31 mouse cellular contexts compared by ENCODE assay signal in genomic region chr17:73377778-73378484, GRCm38 (mm10). TPM values are rescaled to one million over a fixed set of nuclear protein-coding genes. Genes with fewer than 3 reads are reported as not detected.
DNase-seq lines count a peak whose midpoint lies in the region; ATAC-seq lines count a peak whose summit lies in the region.
"Had no signal": no experiment of that assay in that cellular context is flagged by ENCODE, and none has a peak within 500 bp of the region (broad histone marks: within the 10 kb centered on the region; RNA-seq: fewer than 3 reads in every experiment).

No protein-coding gene starts in this region.

- peak; percentile 41 to 52 for DNase-seq in urinary bladder, postnatal 36 days (ENCODE audit: low spot score in 2 of 2)
- DNase-seq in urinary bladder, postnatal 10 days (ENCODE audit: low spot score), result no peak
- peak; percentile 35 for DNase-seq in adrenal gland, postnatal 10 days
- DNase-seq in cerebellum, postnatal 14 days, result no peak
- no peak for DNase-seq in layer of hippocampus, adult 9-10 months (ENCODE audit: low spot score)
- no peak for DNase-seq in heart, postnatal 25 days (ENCODE audit: low spot score)
- DNase-seq: B cell, adult 2 months; cerebellum, adult 2 months; gastrocnemius, postnatal 14 days; heart, adult 11 months; heart, postnatal 36 days; kidney, postnatal 4 days; layer of hippocampus, adult 9-11 months; lung, embryonic 14.5 days; lung, postnatal 36 days; thymus, adult 2 months; thymus, postnatal 4 days had no signal

- ATAC-seq in intestine, embryonic 16.5 days, result peak; percentile 96
- ATAC-seq: forebrain, embryonic 16.5 days; inflammation-experienced regulatory T-cells, adult 6 months; midbrain, embryonic 13.5 days had no signal

- H3K9ac ChIP-seq in intestine, embryonic 16.5 days (ENCODE audit: low read depth, low read length), result no peak overlapping the region
- H3K9ac ChIP-seq: embryonic facial prominence, embryonic 15.5 days; hindbrain, embryonic 13.5 days; limb, embryonic 15.5 days; liver, embryonic 14.5 days; lung, embryonic 14.5 days; midbrain, embryonic 13.5 days; stomach, embryonic 15.5 days had no signal

- no peaks in the 10 kb centered on the region for H3K27me3 ChIP-seq in intestine, embryonic 16.5 days (replicated peaks; ENCODE audit: control insufficient read depth, insufficient read depth, low read length)
- H3K27me3 ChIP-seq: CH12.LX; embryonic facial prominence, embryonic 15.5 days; limb, embryonic 15.5 days; megakaryocyte, embryonic 14.5 days; midbrain, embryonic 13.5 days; stomach, embryonic 15.5 days had no signal

- no peak overlapping the region for H3K4me2 ChIP-seq in intestine, embryonic 16.5 days (ENCODE audit: low read depth, low read length)
- H3K4me2 ChIP-seq: embryonic facial prominence, embryonic 15.5 days; hindbrain, embryonic 13.5 days; limb, embryonic 15.5 days; lung, embryonic 14.5 days; midbrain, embryonic 13.5 days; stomach, embryonic 15.5 days had no signal

- no peak overlapping the region for H3K4me3 ChIP-seq in intestine, embryonic 16.5 days (ENCODE audit: low read length)
- H3K4me3 ChIP-seq: embryonic facial prominence, embryonic 15.5 days; hindbrain, embryonic 13.5 days; limb, embryonic 15.5 days; megakaryocyte, embryonic 14.5 days; midbrain, embryonic 13.5 days; stomach, embryonic 15.5 days had no signal

- H3K4me1 ChIP-seq in intestine, embryonic 16.5 days (ENCODE audit: control insufficient read depth, insufficient read depth, low read length), result no peaks in the 10 kb centered on the region
- H3K4me1 ChIP-seq: embryonic facial prominence, embryonic 15.5 days; hindbrain, embryonic 13.5 days; limb, embryonic 15.5 days; megakaryocyte, embryonic 14.5 days; midbrain, embryonic 13.5 days; stomach, embryonic 15.5 days had no signal

- H3K27ac ChIP-seq in intestine, embryonic 16.5 days (ENCODE audit: low read length), result no peak overlapping the region
- H3K27ac ChIP-seq: embryonic facial prominence, embryonic 15.5 days; hindbrain, embryonic 13.5 days; limb, embryonic 15.5 days; liver, embryonic 14.5 days; midbrain, embryonic 13.5 days; stomach, embryonic 15.5 days had no signal

- intact Hi-C loops in heart, postnatal 25 days (cut with DNase I), result no loop called here

- H3K36me3 ChIP-seq in intestine, embryonic 16.5 days (ENCODE audit: control insufficient read depth, insufficient read depth, low read length), result no peaks in the 10 kb centered on the region
- H3K36me3 ChIP-seq: embryonic facial prominence, embryonic 15.5 days; hindbrain, embryonic 13.5 days; limb, embryonic 15.5 days; midbrain, embryonic 13.5 days; stomach, embryonic 15.5 days had no signal

- 58% methylated on average over 7 of the region's 7 CpGs for WGBS in intestine, embryonic 16.5 days

- H3K9me3 ChIP-seq in intestine, embryonic 16.5 days (ENCODE audit: control insufficient read depth, low read length), result no peaks in the 10 kb centered on the region
- H3K9me3 ChIP-seq: embryonic facial prominence, embryonic 15.5 days; hindbrain, embryonic 13.5 days; limb, embryonic 15.5 days; megakaryocyte, embryonic 14.5 days; midbrain, embryonic 13.5 days; stomach, embryonic 15.5 days had no signal

RNA-seq across cellular contexts. Expression of gene Capn13, which starts 22.7 kb away (rescaled TPM):
- not detected for total RNA-seq in adrenal gland, postnatal 10 days (2021)
- 1.1 and 1.6 TPM in 2 replicates for polyA plus RNA-seq in intestine, embryonic 16.5 days (2015; fragmentation: Nextera tagmentation; extraction: Ambion mirVana)
- not detected for total RNA-seq in heart, postnatal 25 days (2021)
- total RNA-seq: CH12.LX; gastrocnemius, postnatal 14 days; heart, postnatal 36 days; left cerebral cortex, adult 18-20 months; left cerebral cortex, postnatal 25 days; MEL had no signal
- polyA plus RNA-seq: forebrain, embryonic 16.5 days; hindbrain, embryonic 13.5 days; inflammation-experienced regulatory T-cells, adult 6 months; limb, embryonic 15.5 days; lung, embryonic 14.5 days had no signal

Comparison
In these comparisons a context has a peak if more than half of its experiments do, and no peak if none do; other contexts are left out.
1. DNase-seq: peak in urinary bladder, postnatal 36 days (2 of 2) and adrenal gland, postnatal 10 days (single experiment); none in urinary bladder, postnatal 10 days (single experiment), cerebellum, postnatal 14 days (0 of 2), layer of hippocampus, adult 9-10 months (single experiment) and heart, postnatal 25 days (single experiment).